Mouse (Mus musculus) kidney, postnatal 4 days (tissue): ENCODE results near the gene Clip1.

Source experiments
- DNase-seq, 2 experiments: peaks; one replicate each; pipeline ENCODE4 v3.0.0; 2021; ENCODE audit warnings: mixed read lengths in 2 of 2

Gene Clip1

GRCm38 (mm10) chr5:123670800-123671472 is 13.5 kb downstream of the Clip1 start:
- peak in 1 of 2 experiments; percentile 33 for DNase-seq

- no peak for DNase-seq
These were observed 14.2 kb downstream of the Clip1 start for GRCm38 (mm10) chr5:123669991-123670799.

GRCm38 (mm10) chr5:123667915-123668314 is 16.5 kb downstream of the Clip1 start:
- DNase-seq, result no peak

- no peak for DNase-seq
These were observed 18.5 kb downstream of the Clip1 start for GRCm38 (mm10) chr5:123665956-123666355.

GRCm38 (mm10) chr5:123664329-123664728 is 20.1 kb downstream of the Clip1 start:
- DNase-seq, result no peak

DNA sequence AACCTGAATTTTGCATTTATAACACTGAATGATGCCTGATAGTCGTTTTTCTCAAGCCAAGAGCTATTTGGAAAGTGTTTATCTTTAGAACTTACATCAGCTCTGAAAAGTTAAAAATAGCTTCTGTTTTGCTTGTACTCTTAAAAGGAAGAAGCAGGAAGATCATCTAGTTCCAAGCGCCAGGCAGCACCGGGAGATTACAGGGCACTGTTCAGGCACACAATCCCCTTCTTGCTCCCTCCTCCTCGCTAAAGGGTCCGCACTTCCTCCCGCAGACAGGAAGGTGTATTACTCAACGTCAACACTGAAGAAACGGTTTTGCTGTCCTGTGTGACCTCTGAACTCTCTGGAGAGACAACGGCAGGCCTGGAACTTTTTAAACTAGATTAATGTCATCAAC is 22.4 kb downstream of the Clip1 start:
- DNase-seq, result peak in 1 of 2 experiments; percentile 24

- no peak for DNase-seq
These were observed 22.8 kb downstream of the Clip1 start for GRCm38 (mm10) chr5:123661602-123662001.

- no peak for DNase-seq
These were observed 26.8 kb downstream of the Clip1 start for GRCm38 (mm10) chr5:123657651-123658050.

DNA sequence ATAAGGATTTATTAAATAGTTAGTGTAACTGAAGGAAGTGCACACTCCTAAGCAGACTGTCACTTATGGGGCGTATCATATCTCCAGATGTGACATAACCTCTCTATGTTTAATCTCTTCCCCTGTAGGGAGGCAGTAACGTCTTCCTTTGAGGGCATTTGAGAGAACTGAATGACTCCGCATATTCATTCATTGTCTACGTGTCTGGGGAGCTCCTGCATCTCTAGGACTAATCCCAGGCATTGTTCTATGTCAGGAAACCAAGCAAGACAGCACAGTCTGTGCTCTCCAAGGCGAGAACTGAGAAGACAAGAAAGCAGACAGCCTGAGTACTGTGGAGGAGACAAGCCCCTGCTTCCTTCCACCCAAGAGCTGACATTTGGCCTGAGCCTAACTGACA is 29.5 kb downstream of the Clip1 start:
- DNase-seq, result no peak

- DNase-seq, result no peak
These were observed 31.1 kb downstream of the Clip1 start for GRCm38 (mm10) chr5:123653287-123653801.

DNA sequence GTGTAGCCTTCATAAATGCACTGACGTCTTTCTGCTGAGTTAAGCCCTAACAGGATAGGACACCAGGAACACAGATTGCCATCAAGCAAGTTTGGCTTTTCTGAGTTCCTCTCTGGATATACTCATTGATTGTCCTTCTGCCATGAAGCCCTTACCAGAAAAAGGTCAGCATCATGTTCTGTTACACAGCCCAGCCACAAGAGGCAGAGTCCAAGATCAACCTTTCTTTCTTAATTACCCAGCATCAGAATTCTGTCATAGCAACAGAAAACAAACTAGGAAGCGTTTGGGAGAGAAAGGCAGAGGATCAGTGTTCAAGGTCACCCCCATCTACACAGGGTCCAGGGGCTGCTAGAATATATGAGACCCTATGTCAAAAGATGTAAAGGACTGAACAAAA is 33.6 kb downstream of the Clip1 start:
- DNase-seq, result no peak

DNA sequence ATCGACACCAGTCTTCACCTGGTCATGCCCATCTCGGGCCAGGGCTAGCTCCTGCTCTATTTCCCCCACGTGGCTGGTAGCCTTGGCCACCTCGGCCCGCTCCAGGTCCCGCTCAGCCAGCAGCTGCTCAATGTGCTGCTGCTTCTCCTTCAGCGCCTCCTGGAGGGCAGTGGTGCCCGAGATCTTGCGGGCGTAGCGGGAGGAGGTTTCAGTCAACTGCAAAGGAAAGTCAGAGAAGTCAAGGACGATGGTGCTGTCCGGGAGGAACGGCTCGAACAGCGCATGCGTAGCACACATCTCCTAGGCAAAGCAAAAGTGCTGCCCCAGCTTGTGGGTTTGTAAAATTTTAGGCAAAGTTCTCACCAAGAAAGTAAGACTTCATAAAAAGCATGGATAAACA is 42.0 kb downstream of the Clip1 start:
- no peak for DNase-seq

GRCm38 (mm10) chr5:123641259-123641900 is 43.0 kb downstream of the Clip1 start:
- no peak for DNase-seq

- no peak for DNase-seq
These were observed 44.2 kb downstream of the Clip1 start for GRCm38 (mm10) chr5:123640181-123640580.

DNA sequence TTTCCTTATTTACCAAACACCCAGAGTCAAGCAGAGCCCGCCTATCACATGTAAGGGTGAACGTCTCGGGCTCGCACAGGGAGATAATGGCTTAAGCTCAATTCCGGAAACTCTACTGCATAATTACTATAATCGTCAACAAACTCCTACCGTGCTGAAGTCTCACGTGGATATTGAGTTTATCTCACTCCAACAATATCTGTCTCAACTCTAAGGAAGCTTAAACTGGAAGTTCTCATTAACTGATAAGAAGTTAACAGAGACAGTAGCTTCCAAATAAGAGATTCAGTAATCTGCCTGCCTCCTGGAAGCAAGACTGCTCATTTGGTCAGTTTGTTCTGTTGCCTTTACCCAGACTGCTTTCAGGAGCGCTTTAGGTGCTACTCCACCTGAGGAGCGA is 53.2 kb downstream of the Clip1 start:
- no peak for DNase-seq

DNA sequence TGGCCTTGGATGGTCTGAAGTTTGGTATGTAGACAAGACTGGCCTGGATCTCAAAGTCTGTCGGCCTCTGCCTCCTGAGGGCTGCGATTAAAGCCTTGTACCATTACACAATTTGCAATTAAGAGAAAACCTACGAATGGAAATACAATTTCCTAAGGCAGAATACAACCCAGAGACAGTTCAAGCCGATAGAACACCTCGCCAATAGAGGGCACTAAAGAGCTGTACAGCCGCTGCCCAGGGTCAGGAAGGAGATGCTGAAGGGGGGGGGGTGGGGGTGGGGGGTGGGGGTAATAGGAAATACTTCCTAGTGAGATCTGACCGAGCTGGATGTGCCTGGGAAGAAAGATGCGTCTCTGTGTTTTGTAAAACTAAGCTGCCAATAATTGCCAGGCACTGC is 57.8 kb downstream of the Clip1 start:
- peak; percentile 75 to 81 for DNase-seq

DNA sequence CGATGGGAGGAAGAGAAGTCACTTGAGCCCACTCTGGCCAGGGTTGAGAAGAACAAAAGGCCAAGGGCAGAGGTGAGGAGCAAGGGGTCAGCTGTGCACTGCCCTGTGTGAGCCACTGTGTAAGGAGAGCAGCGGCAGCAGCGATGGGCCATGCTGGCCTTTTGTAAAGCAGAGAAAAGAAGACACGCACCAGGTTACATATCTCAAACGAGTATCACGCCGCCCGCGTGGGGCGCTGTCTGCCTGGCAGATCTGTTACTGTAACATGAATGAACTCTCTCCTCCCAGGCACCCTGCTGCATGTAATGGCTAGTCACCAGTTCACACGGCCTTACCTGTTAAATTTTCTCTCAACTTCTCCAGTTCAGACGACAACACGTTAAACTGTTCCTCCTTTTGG is 62.0 kb downstream of the Clip1 start:
- peak; percentile 30 to 36 for DNase-seq

DNA sequence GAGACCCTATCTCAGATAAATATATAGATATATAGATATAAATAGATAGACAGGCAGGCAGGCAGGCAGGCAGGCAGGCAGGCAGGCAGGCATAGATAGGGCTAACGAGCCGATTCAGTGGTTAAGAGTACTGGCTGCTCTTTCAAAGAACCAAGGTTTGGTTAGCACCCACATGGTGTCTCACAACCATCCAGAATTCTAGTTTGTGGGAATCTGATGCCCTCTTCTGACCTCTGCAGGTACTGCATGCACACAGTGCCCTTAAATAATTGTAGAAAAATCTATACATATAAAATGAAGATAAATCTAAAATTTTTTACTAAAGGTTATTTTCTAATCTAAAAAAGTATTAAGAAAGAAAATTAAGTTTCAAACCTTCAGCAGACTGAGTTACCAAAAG is 65.9 kb downstream of the Clip1 start:
- peak; percentile 33 to 34 for DNase-seq

DNA sequence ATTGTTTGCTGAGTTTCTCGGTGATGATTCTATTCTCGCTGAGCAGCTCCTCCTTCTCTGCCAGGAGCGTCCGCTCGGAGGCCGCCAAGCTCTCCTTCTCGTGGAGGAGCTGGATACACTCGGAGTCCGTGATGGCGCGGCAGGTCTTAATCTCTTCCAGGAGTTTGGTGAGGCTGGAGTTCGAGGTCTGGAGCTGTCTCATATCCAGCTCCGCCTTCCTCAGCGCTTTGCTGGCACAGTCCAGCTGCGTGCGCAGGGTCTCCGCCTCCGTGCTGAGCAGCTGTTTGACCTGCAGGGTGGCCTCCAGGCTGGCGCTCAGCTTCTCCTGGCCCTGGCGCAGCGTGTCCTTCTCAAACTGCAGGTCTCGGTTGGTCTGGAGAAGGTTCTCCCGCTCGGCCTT is 70.2 kb downstream of the Clip1 start:
- DNase-seq, result no peak

GRCm38 (mm10) chr5:123609843-123610242 is 74.6 kb downstream of the Clip1 start:
- DNase-seq, result peak; percentile 82 to 84

DNA sequence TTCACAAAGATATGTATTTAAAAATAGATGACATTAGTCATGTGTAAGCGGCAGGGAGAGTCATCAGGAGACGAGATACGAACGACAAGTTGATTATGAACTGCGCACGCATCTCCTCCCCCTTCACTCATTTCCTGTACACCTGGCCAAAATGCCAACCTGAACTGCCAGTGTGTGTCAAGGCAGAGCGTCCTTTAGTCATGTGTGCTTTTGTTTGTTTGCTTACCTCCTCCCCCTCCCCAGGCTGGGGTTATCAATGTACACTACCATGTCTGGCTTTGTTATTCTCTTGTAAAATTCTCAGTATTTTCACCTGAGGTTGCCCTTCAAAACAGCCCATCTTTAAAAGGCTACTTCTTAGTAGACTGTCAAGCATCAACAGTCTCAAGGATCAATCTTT is 75.0 kb downstream of the Clip1 start:
- DNase-seq, result no peak

DNA sequence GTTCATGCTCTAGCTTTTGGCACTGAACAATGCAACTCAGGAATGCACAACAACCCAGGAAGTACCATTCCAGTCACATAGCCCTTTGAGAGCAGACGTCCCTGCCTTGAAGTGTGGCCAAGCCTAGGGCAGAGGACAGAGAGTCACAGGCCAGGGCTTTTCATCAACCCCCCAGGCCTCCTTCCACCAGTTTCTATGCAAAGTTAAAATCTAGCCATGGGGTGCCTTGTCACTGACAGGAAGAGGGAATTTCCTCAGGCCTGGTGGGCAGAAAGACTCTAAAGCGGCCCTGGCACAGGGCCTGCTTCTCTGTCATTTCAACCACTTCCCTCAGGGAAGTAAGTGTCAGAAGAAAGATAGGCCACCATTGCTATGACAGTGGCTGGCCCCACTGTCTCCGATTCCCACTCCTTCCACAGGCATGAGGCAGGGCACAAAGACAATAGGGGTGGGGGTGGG is 77.2 kb downstream of the Clip1 start:
- DNase-seq, result peak; percentile 28 to 46

- DNase-seq, result peak in 1 of 2 experiments; percentile 19
These were observed 80.9 kb downstream of the Clip1 start for GRCm38 (mm10) chr5:123603496-123603895.
